ENCODE assay signal across 8 mouse cellular contexts in the genomic region with DNA sequence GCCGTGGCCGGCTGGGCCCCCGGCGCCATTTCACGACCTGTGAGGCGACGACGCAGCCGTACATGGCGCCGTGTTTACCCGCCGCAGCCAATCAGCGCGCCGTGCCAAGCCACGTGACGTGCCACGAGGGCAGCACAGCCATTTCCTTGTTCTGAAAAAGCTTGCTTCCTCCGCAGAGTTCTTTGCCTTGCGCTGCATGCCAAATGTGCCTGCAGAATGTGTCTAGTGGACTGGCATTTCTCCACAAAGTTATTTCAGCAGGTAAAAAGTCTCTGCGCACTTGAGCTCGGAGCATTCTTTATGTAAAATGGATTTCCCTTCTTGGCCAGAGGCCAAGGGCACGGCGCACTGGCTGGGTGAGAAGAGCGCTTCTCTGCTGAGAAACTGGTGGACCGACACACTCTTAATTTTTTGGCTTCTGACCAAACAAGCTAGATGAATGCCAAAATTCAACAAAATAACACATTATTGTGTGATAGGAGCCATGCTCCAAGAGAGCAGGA.
DNase-seq lines count a peak whose midpoint lies in the region; ATAC-seq and TF ChIP-seq lines count a peak whose summit lies in the region.

No protein-coding gene starts in this region.

- no peaks in the 10 kb centered on the region for H3K27me3 ChIP-seq in forebrain, embryonic 14.5 days (replicated peaks; ENCODE audit: control insufficient read depth, insufficient read depth, low read length)
- H3K27me3 ChIP-seq in heart, embryonic 15.5 days: no peaks in the 10 kb centered on the region
- H3K27me3 ChIP-seq in liver, embryonic 14.5 days (ENCODE audit: control insufficient read depth, insufficient read depth, low read length): no peaks in the 10 kb centered on the region

- H3K36me3 ChIP-seq in ES-E14 (ENCODE audit: control insufficient read depth, insufficient read depth, low read length, poor library complexity, severe bottlenecking): no peaks in the 10 kb centered on the region
- no peaks in the 10 kb centered on the region for H3K36me3 ChIP-seq in forebrain, embryonic 14.5 days (ENCODE audit: control insufficient read depth, insufficient read depth, low read length)
- H3K36me3 ChIP-seq in heart, embryonic 15.5 days: no peaks in the 10 kb centered on the region
- H3K36me3 ChIP-seq in liver, embryonic 14.5 days (replicated peaks; ENCODE audit: control insufficient read depth, insufficient read depth, low read depth): no peaks in the 10 kb centered on the region

- in situ Hi-C loops in ES-E14 (cut with MboI; ENCODE audit: low sequenced_read_pairs in 2 of 2, unreplicated experiment in 2 of 2): no loop called here

- TF ChIP-seq CTCF in liver, embryonic 14.5 days (IDR thresholded peaks at IDR 0.05; ENCODE audit: low read depth): no peak

- H3K9me3 ChIP-seq in ES-E14 (ENCODE audit: control insufficient read depth, insufficient read depth, low read depth, low read length): no peaks in the 10 kb centered on the region
- H3K9me3 ChIP-seq in forebrain, embryonic 14.5 days (replicated peaks; ENCODE audit: control insufficient read depth, low read length): no peaks in the 10 kb centered on the region
- H3K9me3 ChIP-seq in heart, embryonic 15.5 days (replicated peaks): no peaks in the 10 kb centered on the region
- no peaks in the 10 kb centered on the region for H3K9me3 ChIP-seq in liver, embryonic 14.5 days (ENCODE audit: control insufficient read depth, low read length)

- H3K4me1 ChIP-seq in ES-E14 (ENCODE audit: control insufficient read depth in 2 of 2, insufficient read depth in 2 of 2, low read length in 2 of 2, poor library complexity in 1 of 2): no peaks in the 10 kb centered on the region
- peaks cover 40% of the 10 kb centered on the region for H3K4me1 ChIP-seq in forebrain, embryonic 14.5 days (ENCODE audit: control insufficient read depth, insufficient read depth, low read length)
- H3K4me1 ChIP-seq in heart, embryonic 15.5 days (replicated peaks): peaks cover 51% of the 10 kb centered on the region
- peaks cover 0 to 6% of the 10 kb centered on the region in 2 experiments; a peak in 1 of 4 replicates for H3K4me1 ChIP-seq in liver, embryonic 14.5 days (replicated peaks; ENCODE audit: control insufficient read depth in 2 of 2, insufficient read depth in 2 of 2, low read length in 1 of 2)

- H3K9ac ChIP-seq in ES-E14 (ENCODE audit: insufficient read depth, low read depth, low read length, poor library complexity, severe bottlenecking): no peak overlapping the region
- peak overlapping the region; percentile 45; the same call in 1 of the 2 replicates for H3K9ac ChIP-seq in forebrain, embryonic 14.5 days (ENCODE audit: low read length)
- no peak overlapping the region for H3K9ac ChIP-seq in heart, embryonic 15.5 days
- no peak overlapping the region for H3K9ac ChIP-seq in liver, embryonic 14.5 days (replicated peaks)

- DNase-seq in ES-E14 (ENCODE audit: low read depth, low spot score): peak; percentile 31
- DNase-seq in brain, adult 2 months (ENCODE audit: low read depth, low spot score): peak; percentile 98
- DNase-seq in forebrain, embryonic 14.5 days (ENCODE audit: low spot score): peak; percentile 95
- peak; percentile 39 for DNase-seq in large intestine, adult 2 months (ENCODE audit: low read depth, low spot score)
- no peak for DNase-seq in liver, embryonic 14.5 days (ENCODE audit: low read depth in 3 of 3, low spot score in 3 of 3)
- peak; percentile 47 for DNase-seq in retina, postnatal 1 day
- no peak for DNase-seq in embryo, embryonic 10.5 days (ENCODE audit: low spot score)

- peak overlapping the region in 1 of 2 experiments; percentile 22; a peak in 1 of 4 replicates for H3K4me3 ChIP-seq in ES-E14 (ENCODE audit: insufficient read depth in 1 of 2, low read depth in 1 of 2, low read length in 2 of 2, poor library complexity in 1 of 2, severe bottlenecking in 1 of 2)
- peak overlapping the region; percentile 24 for H3K4me3 ChIP-seq in forebrain, embryonic 14.5 days (ENCODE audit: low read depth, low read length)
- peak overlapping the region; percentile 39 for H3K4me3 ChIP-seq in heart, embryonic 15.5 days
- no peak overlapping the region for H3K4me3 ChIP-seq in liver, embryonic 14.5 days (ENCODE audit: insufficient read depth in 1 of 2, low read depth in 2 of 2, low read length in 2 of 2)

- TF ChIP-seq EP300 in liver, embryonic 14.5 days (IDR thresholded peaks at IDR 0.05; ENCODE audit: low read depth): no peak

- WGBS in forebrain, embryonic 14.5 days: 32% methylated on average over 27 of the region's 27 CpGs
- WGBS in heart, embryonic 15.5 days: 35% methylated on average over 27 of the region's 27 CpGs
- 44% methylated on average over 27 of the region's 27 CpGs for WGBS in large intestine, adult 2 months
- WGBS in liver, embryonic 14.5 days (ENCODE audit: insufficient replicate concordance): 81% methylated on average over 27 of the region's 27 CpGs

- no peak overlapping the region for H3K27ac ChIP-seq in ES-E14 (ENCODE audit: insufficient read depth, low read depth, low read length, poor library complexity, severe bottlenecking)
- peak overlapping the region; percentile 88 for H3K27ac ChIP-seq in forebrain, embryonic 14.5 days (ENCODE audit: low read depth, low read length)
- peak overlapping the region; percentile 92 for H3K27ac ChIP-seq in heart, embryonic 15.5 days
- no peak overlapping the region for H3K27ac ChIP-seq in liver, embryonic 14.5 days

- peak overlapping the region; percentile 46 for H3K4me2 ChIP-seq in forebrain, embryonic 14.5 days (ENCODE audit: low read length)
- H3K4me2 ChIP-seq in heart, embryonic 15.5 days: peak overlapping the region; percentile 54
- peak overlapping the region; percentile 11 for H3K4me2 ChIP-seq in liver, embryonic 14.5 days (ENCODE audit: low read depth)

- ATAC-seq in forebrain, embryonic 14.5 days: peak; percentile 94
- peak; percentile 87 for ATAC-seq in heart, embryonic 15.5 days (replicated peaks; ENCODE audit: insufficient number of reproducible peaks, insufficient read depth, low FRiP score, low read depth)
- ATAC-seq in liver, embryonic 14.5 days (ENCODE audit: insufficient read depth): no peak

TF ChIP-seq in ES-E14, 5 proteins besides CTCF, POLR2A, EP300 and RAD21:
- TF ChIP-seq ZC3H11A (IDR thresholded peaks at IDR 0.05; ENCODE audit: borderline replicate concordance, low read depth, low read length): no peak; the same call in 1 of the 2 replicates
- no peak for TF ChIP-seq ZNF384 (IDR thresholded peaks at IDR 0.05; ENCODE audit: low read depth, low read length)
- TF ChIP-seq MAFK (IDR thresholded peaks at IDR 0.05; ENCODE audit: insufficient read depth, low read depth, low read length): no peak
- no peak for TF ChIP-seq CHD2 (IDR thresholded peaks at IDR 0.05; ENCODE audit: low read depth, low read length)
- TF ChIP-seq HCFC1 (IDR thresholded peaks at IDR 0.05; ENCODE audit: borderline replicate concordance, insufficient read depth, low read length): no peak
TF ChIP-seq in ES-E14: peak in this region for 0.

Comparison
In these comparisons a context has a peak if more than half of its experiments do, and no peak if none do; other contexts are left out.
1. DNase-seq: peak in ES-E14 (single experiment), brain, adult 2 months (single experiment), forebrain, embryonic 14.5 days (single experiment), large intestine, adult 2 months (single experiment) and retina, postnatal 1 day (single experiment); none in liver, embryonic 14.5 days (0 of 3) and embryo, embryonic 10.5 days (single experiment).
2. H3K27ac ChIP-seq: peak in forebrain, embryonic 14.5 days (single experiment) and heart, embryonic 15.5 days (single experiment); none in ES-E14 (single experiment) and liver, embryonic 14.5 days (single experiment).
3. H3K4me3 ChIP-seq: peak in forebrain, embryonic 14.5 days (single experiment) and heart, embryonic 15.5 days (single experiment); none in liver, embryonic 14.5 days (0 of 2).
4. Peak in every context shown above with its lines, with median percentiles within 50 percentile points of each other: H3K4me2 ChIP-seq.